Mouse (Mus musculus) forebrain, embryonic 16.5 days (tissue): ENCODE data around the gene Psmd4. TPM values are rescaled to one million over a fixed set of nuclear protein-coding genes. Genes with fewer than 3 reads are reported as not detected.

Experiments used
- ATAC-seq: fragments of 200-750 bp; cut with Nextera tagmentation; 2 replicates; pipeline ENCODE4 v1.8.0; 2017; ENCODE audit warnings: mild to moderate bottlenecking, moderate library complexity
- H3K27ac ChIP-seq: fragments of 300-500 bp; sonication (generic); 2 replicates; pipeline ENCODE4 v1.5.1; 2014; ENCODE audit warnings: low read length, control low read depth
- H3K27me3 ChIP-seq: fragments of 300-500 bp; sonication (generic); replicated peaks from 2 replicates; pipeline ENCODE4 v1.6.1; 2014; ENCODE audit warnings: low read length; ENCODE audit not compliant: control insufficient read depth, insufficient read depth
- H3K36me3 ChIP-seq: fragments of 300-500 bp; sonication (generic); 2 replicates; pipeline ENCODE4 v1.6.1; 2014; ENCODE audit not compliant: control insufficient read depth, insufficient read depth
- H3K4me1 ChIP-seq: fragments of 300-500 bp; sonication (generic); replicated peaks from 2 replicates; pipeline ENCODE4 v1.6.1; 2014; ENCODE audit warnings: low read length; ENCODE audit not compliant: control insufficient read depth, insufficient read depth
- H3K4me2 ChIP-seq: fragments of 300-500 bp; sonication (generic); 2 replicates; pipeline ENCODE4 v1.6.1; 2014; ENCODE audit warnings: mild to moderate bottlenecking, low read length, control low read depth
- H3K4me3 ChIP-seq: fragments of 300-500 bp; sonication (generic); replicated peaks from 2 replicates; pipeline ENCODE4 v1.5.1; 2014; ENCODE audit warnings: mild to moderate bottlenecking, low read length, control low read depth
- H3K9ac ChIP-seq: fragments of 300-500 bp; sonication (generic); replicated peaks from 2 replicates; pipeline ENCODE4 v1.6.1; 2014; ENCODE audit warnings: low read depth, low read length, control low read depth
- H3K9me3 ChIP-seq: fragments of 300-500 bp; sonication (generic); 2 replicates; pipeline ENCODE4 v1.6.1; 2016; ENCODE audit warnings: low read length; ENCODE audit not compliant: control insufficient read depth
- WGBS: fragments of 180-500 bp; shearing (Covaris S2); extraction: QIAGEN DNeasy Blood & Tissue Kit; methylation state at CpG from one replicate; pipeline ENCODE4 v1.1.7; 2014; 5-methylcytosine and 5-hydroxymethylcytosine counted together
- microRNA-seq: library from miRNA; unstranded; fragments of <30 nt; microRNA quantifications from one replicate; pipeline ENCODE4, GENCODE M21; 2017
- polyA plus RNA-seq: library from polyadenylated mRNA; unstranded; fragments of >200 nt; fragmentation: Nextera tagmentation; extraction: Ambion mirVana; gene quantifications from 2 replicates; pipeline ENCODE4 v1.2.1, GENCODE M21; 2015

Psmd4 gene
- polyA plus RNA-seq, 1 experiment from 2014 or later, result 291 TPM

DNA sequence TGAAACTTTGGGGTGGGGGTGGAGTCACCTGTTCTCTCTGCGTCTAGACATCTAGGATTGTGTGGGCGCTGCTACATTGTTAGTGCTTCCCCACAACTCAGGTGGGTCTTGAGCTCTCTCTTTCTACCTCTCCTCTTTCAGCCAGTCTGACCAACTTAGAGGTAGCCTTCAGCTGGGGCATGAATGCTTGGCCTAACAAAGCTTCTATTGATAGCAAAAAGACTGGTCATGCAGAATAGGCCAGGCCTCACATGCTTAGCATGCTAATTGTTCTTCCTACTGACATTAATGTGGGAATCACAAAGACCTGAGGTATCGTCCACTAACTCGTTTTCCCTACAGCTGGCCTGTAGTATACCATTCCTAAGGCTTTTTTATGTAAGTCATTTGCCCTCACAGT lies 39.8 kb downstream of the Psmd4 start:
- Histone ChIP-seq H3K4me1 (no peaks in the 10 kb centered on the region; the same call in 1 of the 2 replicates), H3K9me3 (no peaks in the 10 kb centered on the region), H3K27me3 (no peaks in the 10 kb centered on the region), H3K4me2 (no peak overlapping the region), H3K36me3 (peaks cover 40% of the 10 kb centered on the region), H3K27ac (no peak overlapping the region), H3K4me3 (no peak overlapping the region), H3K9ac (no peak overlapping the region)
- 26% methylated on average over 4 of the region's 4 CpGs for WGBS
- peak; percentile 13; the same call in 1 of the 2 replicates for ATAC-seq

GRCm38 (mm10) chr3:94996946-94997345 lies 45.5 kb downstream of the Psmd4 start:
- H3K9me3 ChIP-seq, result no peaks in the 10 kb centered on the region
- H3K4me3 ChIP-seq, result no peak overlapping the region
- H3K27me3 ChIP-seq, result no peaks in the 10 kb centered on the region
- H3K27ac ChIP-seq, result no peak overlapping the region
- H3K9ac ChIP-seq, result no peak overlapping the region
- ATAC-seq, result 0 out of 2 replicates have a peak, but pooled peaks have one; percentile 10
- H3K4me2 ChIP-seq, result no peak overlapping the region
- WGBS, result 36% methylated on average over 2 of the region's 2 CpGs
- no peaks in the 10 kb centered on the region for H3K4me1 ChIP-seq
- peaks cover 37% of the 10 kb centered on the region for H3K36me3 ChIP-seq

DNA sequence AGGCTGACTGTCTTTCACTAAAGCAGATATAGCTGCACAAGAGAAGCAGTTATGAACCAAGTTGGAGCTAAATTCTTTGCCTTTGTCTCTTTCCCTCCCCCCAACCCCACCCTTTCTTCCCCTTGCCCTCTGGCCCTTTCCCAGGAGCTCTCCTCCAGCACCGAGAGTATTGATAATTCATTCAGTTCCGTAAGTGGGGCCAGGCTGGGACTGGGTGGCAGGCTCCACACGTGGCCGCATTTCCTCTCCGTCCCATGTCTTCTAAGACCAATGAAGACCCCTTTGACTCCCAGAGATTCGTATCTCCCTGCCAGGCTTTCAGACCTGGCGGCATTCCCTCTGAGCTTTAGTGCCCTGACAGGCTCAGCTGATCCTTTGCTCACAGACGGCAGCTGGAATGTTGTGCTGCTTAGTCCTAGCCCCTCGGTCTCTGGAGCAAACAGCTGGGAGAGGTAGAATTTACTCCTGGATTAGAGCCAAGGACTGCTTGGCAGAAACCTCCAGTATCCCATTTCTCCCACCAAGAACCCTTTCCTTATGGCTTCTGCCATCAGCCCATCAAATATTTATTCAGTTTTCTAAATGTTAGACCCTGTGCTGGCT lies 53.2 kb downstream of the Psmd4 start:
- Histone ChIP-seq H3K36me3 (peaks cover 11% of the 10 kb centered on the region), H3K27ac (no peak overlapping the region)

DNA sequence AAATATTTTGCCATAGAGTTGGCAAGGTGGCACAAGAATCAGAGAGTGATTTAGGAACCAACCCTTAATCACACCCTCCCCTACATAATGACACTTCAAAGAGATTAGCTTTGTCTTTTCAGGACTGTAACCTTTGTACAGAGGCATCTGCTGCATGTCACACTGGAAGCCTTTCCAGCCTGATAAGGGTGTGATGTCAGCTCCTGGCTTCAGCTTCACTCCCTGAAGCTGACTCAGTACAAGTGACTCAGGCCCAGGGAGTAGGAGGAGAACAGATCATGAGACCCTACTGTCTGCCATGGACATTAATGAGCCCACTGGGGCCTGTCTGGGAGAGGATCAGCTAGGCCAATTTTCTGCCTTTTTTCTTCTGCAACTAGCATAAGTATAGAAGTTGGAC lies 54.8 kb downstream of the Psmd4 start:
- Histone ChIP-seq H3K27me3 (no peaks in the 10 kb centered on the region), H3K4me1 (peaks cover 4% of the 10 kb centered on the region), H3K27ac (no peak overlapping the region), H3K36me3 (peaks cover 10% of the 10 kb centered on the region), H3K9ac (no peak overlapping the region), H3K9me3 (no peaks in the 10 kb centered on the region), H3K4me3 (no peak overlapping the region), H3K4me2 (no peak overlapping the region)
- ATAC-seq, result no peak

More for the DNA sequence above, 53.2 kb downstream of the Psmd4 start:
- ATAC-seq, result no peak
- H3K9me3 ChIP-seq, result no peaks in the 10 kb centered on the region
- no peak overlapping the region for H3K4me2 ChIP-seq
- no peak overlapping the region for H3K4me3 ChIP-seq
- H3K4me1 ChIP-seq, result peaks cover 4% of the 10 kb centered on the region
- WGBS, result 46% methylated on average over 9 of the region's 9 CpGs
- H3K9ac ChIP-seq, result no peak overlapping the region
- no peaks in the 10 kb centered on the region for H3K27me3 ChIP-seq

DNA sequence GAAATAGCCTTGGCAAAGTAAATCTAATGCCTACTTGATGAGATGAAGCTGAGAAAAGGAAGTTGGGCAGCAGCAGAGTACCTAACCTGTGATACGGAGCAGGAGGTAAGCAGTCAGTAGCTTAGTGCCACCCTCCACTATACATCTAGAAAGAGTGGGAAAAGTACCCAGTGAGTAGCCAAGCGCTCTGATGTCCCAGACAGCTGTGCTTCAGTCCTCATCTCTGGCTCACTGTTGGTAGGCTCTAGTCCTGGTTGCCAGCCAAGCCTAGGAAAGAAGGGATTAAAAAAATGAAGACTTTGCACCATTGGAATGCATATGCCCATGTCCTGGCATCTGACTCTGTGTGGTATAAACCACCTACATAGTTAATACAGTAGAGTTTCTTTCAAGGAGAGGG lies 56.9 kb downstream of the Psmd4 start:
- no peak overlapping the region for H3K27ac ChIP-seq
- H3K36me3 ChIP-seq, result peaks cover 10% of the 10 kb centered on the region
- H3K4me1 ChIP-seq, result peaks cover 4% of the 10 kb centered on the region
- H3K27me3 ChIP-seq, result no peaks in the 10 kb centered on the region
- no peak overlapping the region for H3K9ac ChIP-seq
- 94% methylated on average over 2 of the region's 2 CpGs for WGBS
- H3K4me3 ChIP-seq, result no peak overlapping the region
- no peaks in the 10 kb centered on the region for H3K9me3 ChIP-seq
- H3K4me2 ChIP-seq, result no peak overlapping the region
- ATAC-seq, result no peak

DNA sequence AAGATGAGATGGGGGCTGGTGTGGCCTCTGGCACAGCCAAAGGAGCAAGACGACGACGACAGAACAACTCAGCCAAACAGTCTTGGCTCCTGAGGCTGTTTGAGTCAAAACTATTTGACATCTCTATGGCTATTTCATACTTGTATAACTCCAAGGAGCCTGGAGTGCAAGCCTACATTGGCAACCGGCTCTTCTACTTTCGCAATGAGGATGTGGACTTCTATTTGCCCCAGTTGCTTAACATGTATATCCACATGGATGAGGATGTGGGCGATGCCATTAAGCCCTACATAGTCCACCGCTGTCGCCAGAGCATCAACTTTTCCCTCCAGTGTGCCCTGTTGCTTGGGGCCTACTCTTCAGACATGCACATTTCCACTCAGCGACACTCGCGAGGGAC lies 58.1 kb downstream of the Psmd4 start:
- Histone ChIP-seq H3K9me3 (no peaks in the 10 kb centered on the region), H3K4me1 (peaks cover 2% of the 10 kb centered on the region), H3K27me3 (no peaks in the 10 kb centered on the region), H3K4me2 (no peak overlapping the region), H3K9ac (no peak overlapping the region), H3K4me3 (no peak overlapping the region), H3K27ac (no peak overlapping the region), H3K36me3 (peaks cover 10% of the 10 kb centered on the region)
- no peak for ATAC-seq
- WGBS, result 90% methylated on average over 11 of the region's 11 CpGs

Small RNA genes within 50 kb of the gene (microRNA-seq; reads per million reads assigned to microRNA genes)
- gene Mir7013, result 2.1 reads per million, percentile 3 among the genes with 10 or more reads in this experiment

Other genes starting within 250 kb of the Psmd4 start
- 24.4 and 27.9 TPM in 2 replicates for gene Pogz, start 205.0 kb downstream of the Psmd4 start, polyA plus RNA-seq
- 366 and 371 TPM in 2 replicates for gene Psmb4, start 155.7 kb downstream of the Psmd4 start, polyA plus RNA-seq
- 8.5 and 11.6 TPM in 2 replicates for gene Selenbp1, start 109.6 kb downstream of the Psmd4 start, polyA plus RNA-seq
- 6.1 and 6.7 TPM in 2 replicates for gene Rfx5, start 88.5 kb downstream of the Psmd4 start, polyA plus RNA-seq
- gene Pi4kb, start 67.9 kb downstream of the Psmd4 start, polyA plus RNA-seq, result 26.4 and 29.7 TPM in 2 replicates
- 20.0 and 20.7 TPM in 2 replicates for gene Zfp687, start 27.2 kb downstream of the Psmd4 start, polyA plus RNA-seq
- 20.3 and 21.7 TPM in 2 replicates for gene Pip5k1a, start 64.3 kb upstream of the Psmd4 start, polyA plus RNA-seq
- 230 and 233 TPM in 2 replicates for gene Vps72, start 68.4 kb upstream of the Psmd4 start, polyA plus RNA-seq
- gene Tmod4, start 81.9 kb upstream of the Psmd4 start, polyA plus RNA-seq, result 0.65 and 0.91 TPM in 2 replicates
- gene Scnm1, start 91.4 kb upstream of the Psmd4 start, polyA plus RNA-seq, result 90.1 and 93.1 TPM in 2 replicates
- 41.9 and 46.6 TPM in 2 replicates for gene Lysmd1, start 91.5 kb upstream of the Psmd4 start, polyA plus RNA-seq
- 2.1 and 2.5 TPM in 2 replicates for gene Tnfaip8l2, start 99.7 kb upstream of the Psmd4 start, polyA plus RNA-seq
- 21.4 and 22.6 TPM in 2 replicates for gene Sema6c, start 117.8 kb upstream of the Psmd4 start, polyA plus RNA-seq
- gene Gabpb2, start 175.3 kb upstream of the Psmd4 start, polyA plus RNA-seq, result 4.2 and 5.6 TPM in 2 replicates
- gene Cdc42se1, start 186.1 kb upstream of the Psmd4 start, polyA plus RNA-seq, result 72.9 and 79.3 TPM in 2 replicates
- 263 and 264 TPM in 2 replicates for gene Mllt11, start 189.6 kb upstream of the Psmd4 start, polyA plus RNA-seq
- 0.27 TPM in 1 of 2 replicates, not detected in the other for gene Gm128, start 199.0 kb upstream of the Psmd4 start, polyA plus RNA-seq
- 0.23 TPM in 1 of 2 replicates, not detected in the other for gene Bnipl, start 208.6 kb upstream of the Psmd4 start, polyA plus RNA-seq
- 43.6 and 44.3 TPM in 2 replicates for gene Mindy1, start 238.7 kb upstream of the Psmd4 start, polyA plus RNA-seq
- gene Prune1, start 239.5 kb upstream of the Psmd4 start, polyA plus RNA-seq, result 45.8 and 55.6 TPM in 2 replicates